Mouse (Mus musculus) neural tube, embryonic 13.5 days (tissue): ENCODE measurements at regions not wholly inside any gene's neighbourhood (a gene's known extent, or its start where the extent isn't known, plus 50 kb on each side); places are given as distances from the start of the nearest gene placed in this dataset.

Source experiments
- ATAC-seq: fragments of 200-750 bp; cut with Nextera tagmentation; 2 replicates; pipeline ENCODE4 v1.8.0; 2017; ENCODE audit warnings: low read depth, mild to moderate bottlenecking, moderate TSS enrichment, moderate library complexity
- H3K27ac ChIP-seq: fragments of 300-500 bp; sonication (generic); replicated peaks from 2 replicates; pipeline ENCODE4 v1.5.1; 2015; ENCODE audit warnings: moderate library complexity, mild to moderate bottlenecking, inconsistent platforms
- H3K27me3 ChIP-seq: fragments of 300-500 bp; sonication (generic); 2 replicates; pipeline ENCODE4 v1.6.1; 2015; ENCODE audit warnings: mild to moderate bottlenecking, inconsistent platforms
- H3K36me3 ChIP-seq: fragments of 300-500 bp; sonication (generic); 2 replicates; pipeline ENCODE4 v1.6.1; 2015; ENCODE audit warnings: mild to moderate bottlenecking, inconsistent platforms
- H3K4me1 ChIP-seq: fragments of 300-500 bp; sonication (generic); replicated peaks from 2 replicates; pipeline ENCODE4 v1.6.1; 2015; ENCODE audit warnings: inconsistent platforms
- H3K4me2 ChIP-seq: fragments of 300-500 bp; sonication (generic); 2 replicates; pipeline ENCODE4 v1.6.1; 2015; ENCODE audit warnings: inconsistent platforms, mild to moderate bottlenecking, moderate library complexity
- H3K4me3 ChIP-seq: fragments of 300-500 bp; sonication (generic); 2 replicates; pipeline ENCODE4 v1.5.1; 2015; ENCODE audit warnings: mild to moderate bottlenecking, inconsistent platforms
- H3K9ac ChIP-seq: fragments of 300-500 bp; sonication (generic); 2 replicates; pipeline ENCODE4 v1.6.1; 2015; ENCODE audit warnings: moderate library complexity, mild to moderate bottlenecking, inconsistent platforms
- H3K9me3 ChIP-seq: fragments of 300-500 bp; sonication (generic); 2 replicates; pipeline ENCODE4 v1.6.1; 2016; ENCODE audit warnings: inconsistent platforms
- whole genome bisulfite sequencing: fragments of 180-500 bp; shearing (Covaris S2); methylation state at CpG from one replicate; pipeline ENCODE4 v1.1.7; 2015; 5-methylcytosine and 5-hydroxymethylcytosine counted together

- Histone ChIP-seq H3K27ac (no peak overlapping the region), H3K4me2 (no peak overlapping the region), H3K4me1 (no peaks in the 10 kb centered on the region), H3K27me3 (no peaks in the 10 kb centered on the region), H3K36me3 (no peaks in the 10 kb centered on the region), H3K9ac (no peak overlapping the region), H3K9me3 (no peaks in the 10 kb centered on the region), H3K4me3 (no peak overlapping the region)
- 29% methylated on average over 4 of the region's 4 CpGs for WGBS
- no peak for ATAC-seq
These were observed 168.3 kb upstream of the Mctp2 start for GRCm38 (mm10) chr7:72474751-72475150.

DNA sequence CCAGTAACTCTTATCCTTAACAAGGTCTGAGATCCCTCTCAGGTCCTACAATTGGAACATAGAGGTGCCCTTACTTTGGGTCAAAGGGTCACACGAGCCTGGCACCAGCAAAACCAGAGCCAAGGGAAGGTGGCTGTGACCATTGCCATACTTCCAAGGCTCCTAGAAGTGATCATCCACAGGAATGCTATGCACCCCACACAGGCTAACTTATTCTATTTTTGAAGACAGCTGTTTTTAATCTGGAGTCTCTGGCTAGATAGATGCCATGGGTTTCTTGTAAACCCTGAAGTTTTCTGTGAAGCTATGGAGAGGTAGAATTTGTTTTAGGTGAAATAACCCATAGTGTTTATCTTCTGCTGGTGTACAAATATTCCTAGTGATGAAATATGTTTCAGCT, 172.5 kb upstream of the Mctp2 start:
- H3K9ac ChIP-seq, result no peak overlapping the region
- no peak overlapping the region for H3K4me2 ChIP-seq
- H3K9me3 ChIP-seq, result no peaks in the 10 kb centered on the region
- no peak overlapping the region for H3K4me3 ChIP-seq
- no peaks in the 10 kb centered on the region for H3K4me1 ChIP-seq
- no peak for ATAC-seq
- H3K27ac ChIP-seq, result no peak overlapping the region
- 79% methylated on average over 1 of the region's 1 CpGs for WGBS
- no peaks in the 10 kb centered on the region for H3K36me3 ChIP-seq
- no peaks in the 10 kb centered on the region for H3K27me3 ChIP-seq

GRCm38 (mm10) chr7:72481275-72481674, 174.9 kb upstream of the Mctp2 start:
- no peak overlapping the region for H3K4me2 ChIP-seq
- H3K27ac ChIP-seq, result no peak overlapping the region
- no peak for ATAC-seq
- H3K9me3 ChIP-seq, result no peaks in the 10 kb centered on the region
- H3K9ac ChIP-seq, result no peak overlapping the region
- no peaks in the 10 kb centered on the region for H3K36me3 ChIP-seq
- H3K4me1 ChIP-seq, result no peaks in the 10 kb centered on the region
- H3K4me3 ChIP-seq, result no peak overlapping the region
- WGBS, result 89% methylated on average over 2 of the region's 2 CpGs
- no peaks in the 10 kb centered on the region for H3K27me3 ChIP-seq

DNA sequence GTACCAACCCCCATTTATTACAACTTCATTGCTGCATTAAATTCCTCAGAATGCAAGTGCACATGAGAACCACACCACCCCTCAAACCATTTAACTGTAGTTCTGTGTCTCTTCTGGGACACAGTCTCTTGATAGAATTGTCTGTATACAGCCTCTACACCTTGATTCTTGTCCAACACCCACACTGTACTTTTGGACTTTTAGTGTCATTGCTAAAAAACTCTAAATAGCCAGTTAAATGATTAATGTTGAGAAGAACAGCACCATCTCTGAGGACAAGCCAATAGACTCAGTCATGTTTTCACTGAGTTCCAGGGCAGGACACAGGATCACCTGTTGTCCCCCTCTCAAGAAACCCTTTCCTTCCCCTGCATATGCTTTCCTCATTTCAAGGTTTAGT, 183.8 kb upstream of the Mctp2 start:
- no peaks in the 10 kb centered on the region for H3K9me3 ChIP-seq

DNA sequence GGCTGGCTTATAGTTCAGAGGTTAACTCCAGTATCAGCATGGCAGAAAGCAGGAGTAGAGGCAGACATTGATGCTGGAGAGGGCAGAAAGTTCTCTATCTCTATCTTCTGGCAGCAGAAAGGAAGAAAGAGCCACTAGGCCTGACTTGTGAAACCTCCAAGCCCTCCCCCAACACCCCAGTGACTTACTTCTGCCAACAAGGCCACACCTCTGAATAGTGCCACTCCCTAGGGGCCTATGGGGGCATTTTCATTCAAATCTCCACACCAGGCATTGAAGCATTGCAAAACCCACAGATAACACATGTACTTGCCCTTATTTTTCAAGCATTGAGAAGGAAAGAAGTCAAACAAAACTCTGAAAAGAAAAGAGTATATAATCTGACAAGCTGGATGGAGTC, 186.9 kb upstream of the Mctp2 start:
- H3K4me3 ChIP-seq, result no peak overlapping the region
- no peak overlapping the region for H3K27ac ChIP-seq
- H3K9me3 ChIP-seq, result no peaks in the 10 kb centered on the region
- H3K36me3 ChIP-seq, result no peaks in the 10 kb centered on the region
- H3K4me1 ChIP-seq, result peaks cover 5% of the 10 kb centered on the region; the same call in 1 of the 2 replicates
- H3K27me3 ChIP-seq, result no peaks in the 10 kb centered on the region
- ATAC-seq, result no peak
- no peak overlapping the region for H3K4me2 ChIP-seq
- no peak overlapping the region for H3K9ac ChIP-seq

More for the DNA sequence above, 183.8 kb upstream of the Mctp2 start:
- Histone ChIP-seq H3K27me3 (no peaks in the 10 kb centered on the region), H3K4me2 (no peak overlapping the region), H3K9ac (no peak overlapping the region), H3K27ac (no peak overlapping the region), H3K4me1 (no peaks in the 10 kb centered on the region), H3K36me3 (no peaks in the 10 kb centered on the region), H3K4me3 (no peak overlapping the region)
- ATAC-seq, result no peak

GRCm38 (mm10) chr7:72496933-72497631, 190.7 kb upstream of the Mctp2 start:
- Histone ChIP-seq H3K27me3 (no peaks in the 10 kb centered on the region), H3K4me3 (no peak overlapping the region), H3K9ac (no peak overlapping the region), H3K27ac (0 out of 2 replicates have a peak overlapping the region, but pooled peaks have one; percentile 38), H3K4me1 (peaks cover 5% of the 10 kb centered on the region; the same call in 1 of the 2 replicates), H3K9me3 (no peaks in the 10 kb centered on the region), H3K36me3 (no peaks in the 10 kb centered on the region), H3K4me2 (no peak overlapping the region)
- no peak for ATAC-seq
- WGBS, result 43% methylated on average over 7 of the region's 7 CpGs

DNA sequence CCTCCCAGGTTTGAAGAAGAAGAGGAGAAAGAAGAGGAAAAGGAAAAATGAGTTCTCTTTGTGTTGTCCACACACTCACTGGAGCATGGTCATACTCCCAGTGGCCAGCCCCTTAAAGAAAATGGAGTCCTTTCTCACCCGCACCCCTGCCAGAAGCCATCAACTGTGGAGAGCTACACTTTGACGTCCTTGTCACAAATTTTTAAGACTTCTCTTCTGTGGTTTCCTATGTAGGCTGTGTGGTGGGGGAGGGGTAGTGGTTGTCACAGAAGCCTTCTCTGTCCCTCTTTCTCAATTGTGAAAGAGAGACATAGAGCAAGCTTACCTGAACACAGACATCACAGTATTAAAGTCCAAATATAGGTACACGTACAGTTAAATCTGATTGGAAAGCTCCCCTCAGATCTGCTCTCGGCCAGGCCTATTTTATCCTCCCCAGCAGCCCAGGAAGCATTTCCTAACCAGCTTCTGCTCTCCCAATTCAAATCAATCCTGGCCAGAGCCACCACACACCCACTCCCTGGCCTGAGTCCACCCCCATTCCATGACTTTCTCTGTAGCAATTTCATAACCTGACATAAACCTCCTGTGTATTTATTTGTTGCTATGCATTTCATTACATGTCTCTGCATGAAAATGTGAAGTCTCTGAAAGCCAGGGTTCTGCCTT, 192.3 kb upstream of the Mctp2 start:
- H3K9me3 ChIP-seq, result no peaks in the 10 kb centered on the region
- H3K36me3 ChIP-seq, result no peaks in the 10 kb centered on the region
- no peak overlapping the region for H3K27ac ChIP-seq
- no peak for ATAC-seq
- no peak overlapping the region for H3K4me3 ChIP-seq
- H3K4me1 ChIP-seq, result peaks cover 5% of the 10 kb centered on the region; the same call in 1 of the 2 replicates
- no peak overlapping the region for H3K4me2 ChIP-seq
- 69% methylated on average over 4 of the region's 4 CpGs for WGBS
- no peak overlapping the region for H3K9ac ChIP-seq
- H3K27me3 ChIP-seq, result no peaks in the 10 kb centered on the region

DNA sequence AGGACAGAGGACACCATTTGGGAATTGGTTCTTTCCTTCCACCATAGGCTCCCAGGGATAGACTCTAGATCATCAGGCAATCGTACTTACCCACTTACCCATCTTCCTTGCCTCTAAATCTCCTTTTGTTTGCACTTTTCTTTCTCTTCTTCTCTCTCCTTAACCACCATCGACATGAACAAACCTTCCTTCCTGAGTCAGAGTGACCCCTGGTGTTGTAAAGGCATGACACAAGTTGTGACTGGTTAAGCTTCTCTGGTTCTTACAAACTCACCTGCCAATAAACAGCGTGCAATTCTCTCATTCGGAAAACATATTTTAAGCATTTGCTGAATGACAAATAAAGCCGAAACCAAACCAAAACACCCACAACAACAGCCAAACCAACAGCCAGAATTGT, 193.4 kb upstream of the Mctp2 start:
- H3K4me3 ChIP-seq, result no peak overlapping the region
- no peaks in the 10 kb centered on the region for H3K27me3 ChIP-seq
- peaks cover 5% of the 10 kb centered on the region; the same call in 1 of the 2 replicates for H3K4me1 ChIP-seq
- H3K4me2 ChIP-seq, result no peak overlapping the region
- no peaks in the 10 kb centered on the region for H3K36me3 ChIP-seq
- no peak for ATAC-seq
- no peak overlapping the region for H3K9ac ChIP-seq
- H3K27ac ChIP-seq, result no peak overlapping the region
- WGBS, result 80% methylated on average over 5 of the region's 5 CpGs
- no peaks in the 10 kb centered on the region for H3K9me3 ChIP-seq

GRCm38 (mm10) chr7:72500190-72500589, 193.8 kb upstream of the Mctp2 start:
- no peak overlapping the region for H3K9ac ChIP-seq
- no peak overlapping the region for H3K4me3 ChIP-seq
- no peaks in the 10 kb centered on the region for H3K36me3 ChIP-seq
- H3K4me1 ChIP-seq, result peaks cover 5% of the 10 kb centered on the region; the same call in 1 of the 2 replicates
- WGBS, result 73% methylated on average over 3 of the region's 3 CpGs
- ATAC-seq, result no peak
- H3K9me3 ChIP-seq, result no peaks in the 10 kb centered on the region
- H3K27me3 ChIP-seq, result no peaks in the 10 kb centered on the region
- H3K27ac ChIP-seq, result no peak overlapping the region
- no peak overlapping the region for H3K4me2 ChIP-seq

- ATAC-seq, result no peak
- Histone ChIP-seq H3K27ac (no peak overlapping the region), H3K4me2 (no peak overlapping the region), H3K27me3 (no peaks in the 10 kb centered on the region), H3K4me3 (no peak overlapping the region), H3K4me1 (peaks cover 5% of the 10 kb centered on the region; the same call in 1 of the 2 replicates), H3K9me3 (no peaks in the 10 kb centered on the region), H3K36me3 (no peaks in the 10 kb centered on the region), H3K9ac (no peak overlapping the region)
- 17% methylated on average over 6 of the region's 6 CpGs for WGBS
These were observed 194.6 kb upstream of the Mctp2 start for GRCm38 (mm10) chr7:72500996-72501395.

DNA sequence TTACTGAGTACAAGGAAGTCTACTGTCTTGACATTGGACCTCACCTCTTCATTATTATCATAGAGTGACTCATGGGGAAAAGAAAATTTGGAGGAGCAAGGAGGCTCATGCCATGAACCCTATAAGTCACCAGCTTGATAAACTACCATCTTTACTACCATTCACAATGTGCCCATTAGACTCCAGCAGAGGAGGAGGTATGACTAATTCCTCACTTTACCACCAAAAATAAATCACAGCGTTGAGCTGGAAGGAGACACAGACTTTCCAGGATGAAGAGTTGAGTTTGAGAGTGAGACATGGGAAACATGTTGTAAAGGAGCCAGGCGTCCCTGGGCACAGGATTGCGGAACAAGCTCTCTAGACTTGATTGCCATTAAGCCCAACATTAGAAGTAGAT, 195.0 kb upstream of the Mctp2 start:
- H3K4me3 ChIP-seq, result no peak overlapping the region
- no peak overlapping the region for H3K9ac ChIP-seq
- H3K4me1 ChIP-seq, result peaks cover 5% of the 10 kb centered on the region; the same call in 1 of the 2 replicates
- no peak overlapping the region for H3K27ac ChIP-seq
- no peaks in the 10 kb centered on the region for H3K27me3 ChIP-seq
- no peak overlapping the region for H3K4me2 ChIP-seq
- no peak for ATAC-seq
- no peaks in the 10 kb centered on the region for H3K36me3 ChIP-seq
- 45% methylated on average over 3 of the region's 3 CpGs for WGBS
- H3K9me3 ChIP-seq, result no peaks in the 10 kb centered on the region

DNA sequence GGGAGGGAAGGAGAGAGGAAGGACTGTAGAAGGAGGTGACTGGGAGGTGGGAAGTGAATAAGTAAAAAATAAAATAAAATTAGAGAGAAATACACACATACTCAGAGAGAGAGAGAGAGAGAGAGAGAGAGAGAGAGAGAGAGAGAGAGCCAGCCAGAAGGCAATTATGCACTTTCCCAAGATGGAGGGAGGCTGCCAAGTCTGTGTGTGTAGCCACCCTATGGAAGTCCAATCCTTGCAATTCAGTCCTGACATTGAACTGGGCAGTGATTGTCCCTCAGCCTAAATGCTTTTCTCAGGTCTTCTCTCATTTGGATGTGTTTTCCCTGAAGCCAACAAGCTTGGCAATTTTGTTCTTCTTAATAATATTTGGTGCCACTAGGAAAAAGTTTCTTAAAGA, 197.3 kb upstream of the Mctp2 start:
- Histone ChIP-seq H3K27me3 (no peaks in the 10 kb centered on the region), H3K36me3 (no peaks in the 10 kb centered on the region), H3K4me3 (no peak overlapping the region), H3K27ac (no peak overlapping the region), H3K4me2 (no peak overlapping the region), H3K9ac (no peak overlapping the region), H3K4me1 (no peaks in the 10 kb centered on the region), H3K9me3 (no peaks in the 10 kb centered on the region)
- ATAC-seq, result no peak

- Histone ChIP-seq H3K27ac (no peak overlapping the region), H3K4me3 (no peak overlapping the region), H3K9ac (no peak overlapping the region), H3K4me2 (no peak overlapping the region), H3K27me3 (no peaks in the 10 kb centered on the region), H3K9me3 (no peaks in the 10 kb centered on the region), H3K36me3 (no peaks in the 10 kb centered on the region), H3K4me1 (no peaks in the 10 kb centered on the region)
- 89% methylated on average over 4 of the region's 4 CpGs for WGBS
- no peak for ATAC-seq
These were observed 197.9 kb upstream of the Mctp2 start for GRCm38 (mm10) chr7:72504268-72504667.
